Mouse (Mus musculus): Measurements from ENCODE around the gene Gnai2.
A peak's percentile ranks its signal among the peaks of the same experiment; 100 is the strongest.
"Not testable (repeated sequence)": the region's sequence is repeated elsewhere in the genome, so short reads cannot be mapped to it uniquely, and the experiment has no call there.

The Gnai2 gene

DNA sequence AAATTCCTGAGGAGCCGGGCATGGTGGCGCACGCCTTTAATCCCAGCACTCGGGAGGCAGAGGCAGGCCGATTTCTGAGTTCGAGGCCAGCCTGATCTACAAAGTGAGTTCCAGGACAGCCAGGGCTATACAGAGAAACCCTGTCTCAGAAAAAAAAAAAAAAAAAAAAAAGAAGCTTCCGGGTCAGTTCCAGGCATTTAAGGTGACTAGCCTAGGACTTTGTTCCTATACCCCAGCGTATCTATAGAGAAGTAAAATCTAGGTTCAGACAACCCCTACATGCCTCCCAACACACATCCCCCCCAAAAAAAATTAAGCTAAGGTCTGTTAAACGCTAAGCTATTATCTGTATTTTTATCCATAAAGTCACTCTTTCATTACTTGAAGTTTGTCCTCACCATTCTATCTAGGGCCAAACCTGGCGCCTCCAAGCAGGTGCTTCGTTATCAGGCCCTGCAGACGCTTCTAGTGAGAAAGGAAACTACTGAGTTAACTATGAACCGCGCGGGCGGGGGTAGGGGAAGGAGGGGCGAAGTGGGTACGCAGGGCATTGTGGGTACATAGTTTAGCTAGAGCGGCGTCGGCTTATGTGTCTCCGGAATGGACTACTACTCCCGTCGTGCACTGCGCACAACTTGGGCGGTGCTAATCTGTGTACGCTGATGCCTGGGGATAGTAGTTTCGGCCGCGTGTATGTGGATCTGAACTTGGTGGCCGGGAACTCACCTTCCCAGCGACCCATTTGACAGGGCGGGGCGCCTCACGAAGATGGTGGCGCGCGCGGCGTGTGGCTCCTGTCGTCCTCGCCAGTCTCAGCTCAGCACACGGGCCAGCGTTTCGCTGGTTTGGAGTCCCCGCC is 48.0 kb downstream of the Gnai2 start, which contains the start of gene Ifrd2:
Ifrd2 (plus strand) TSS at position 669 of the 859 bp plus-strand sequence.
- peak; percentile 95 for DNase-seq

DNA sequence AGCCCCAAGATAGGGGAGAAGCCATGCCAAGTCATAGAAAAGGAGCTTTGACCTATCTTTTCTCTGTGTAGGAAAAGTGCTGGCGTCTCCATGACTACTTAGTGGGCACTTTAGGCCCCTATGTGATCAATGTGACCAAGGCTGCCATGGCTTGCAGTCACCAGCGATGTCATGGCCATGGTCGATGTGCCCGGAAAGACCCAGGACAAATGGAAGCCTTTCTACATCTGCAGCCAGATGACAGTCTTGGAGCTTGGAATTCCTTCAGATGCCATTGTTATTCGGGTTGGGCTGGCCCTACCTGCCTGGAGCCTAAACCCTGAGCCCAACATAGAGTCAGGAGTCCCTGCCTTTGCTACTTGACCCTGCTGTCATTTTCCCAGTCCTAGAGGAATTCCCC is 48.7 kb downstream of the Gnai2 start:
- no peak for DNase-seq

DNA sequence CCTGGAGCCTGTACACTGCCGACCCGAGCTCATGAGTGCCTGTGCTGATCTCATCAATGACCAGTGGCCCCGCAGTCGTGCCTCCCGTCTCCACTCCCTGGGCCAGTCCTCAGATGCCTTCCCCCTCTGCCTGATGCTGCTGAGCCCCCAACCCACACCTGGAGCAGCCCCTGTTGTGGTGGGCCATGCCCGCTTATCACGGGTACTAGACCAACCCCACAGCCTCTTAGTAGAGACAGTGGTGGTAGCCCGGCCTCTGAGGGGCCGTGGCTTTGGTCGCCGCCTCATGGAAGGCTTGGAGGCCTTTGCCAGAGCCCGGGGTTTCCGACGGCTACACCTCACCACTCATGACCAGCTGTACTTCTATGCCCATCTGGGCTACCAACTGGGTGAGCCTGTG is 52.0 kb downstream of the Gnai2 start:
- no peak for DNase-seq

DNA sequence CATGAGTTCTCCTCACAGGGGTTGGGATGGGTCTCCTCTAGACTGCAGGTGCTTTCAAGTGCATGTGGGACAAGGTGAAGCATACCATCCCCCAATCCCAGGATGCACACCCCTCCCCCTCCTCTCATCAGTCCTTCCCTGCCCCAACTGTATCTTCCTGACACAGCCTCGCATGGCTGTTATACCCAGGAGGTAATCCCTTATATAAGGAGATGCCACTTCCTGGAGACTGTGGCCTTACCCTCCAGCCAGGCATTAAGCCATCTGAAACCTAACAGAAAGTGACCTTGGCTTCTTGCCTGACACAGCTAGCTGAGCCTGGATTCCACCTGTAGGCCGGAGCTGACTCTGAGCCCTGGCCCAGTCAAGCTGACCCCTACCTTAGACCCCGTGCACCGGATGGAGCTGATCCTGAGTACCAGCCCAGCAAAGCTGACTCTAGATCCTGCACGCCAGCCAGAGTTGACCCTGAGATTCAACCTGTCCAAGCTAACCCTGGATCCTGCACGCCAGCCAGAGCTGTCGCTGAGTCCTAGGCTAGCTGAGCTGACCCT is 52.6 kb downstream of the Gnai2 start:
- no peak for DNase-seq

DNA sequence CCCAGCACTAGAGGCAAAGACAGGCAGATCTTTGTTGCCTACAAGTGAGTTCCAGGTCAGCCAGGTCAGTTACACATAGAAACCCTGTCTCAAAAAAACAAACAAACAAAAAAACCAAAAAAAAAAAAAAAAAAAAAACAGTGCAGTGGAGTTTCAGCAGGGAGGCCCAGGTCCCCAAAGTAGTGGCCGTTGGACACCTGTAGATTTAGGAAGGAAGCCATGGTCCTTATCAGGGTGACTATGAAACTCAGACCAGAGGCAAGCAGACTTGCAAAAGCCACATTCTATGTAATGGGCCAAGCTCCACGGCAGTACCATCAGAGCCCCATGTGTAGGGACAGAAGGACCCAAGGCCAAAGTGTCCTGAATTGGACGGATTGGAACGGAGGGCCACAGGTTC is 53.6 kb downstream of the Gnai2 start:
- DNase-seq = no peak

DNA sequence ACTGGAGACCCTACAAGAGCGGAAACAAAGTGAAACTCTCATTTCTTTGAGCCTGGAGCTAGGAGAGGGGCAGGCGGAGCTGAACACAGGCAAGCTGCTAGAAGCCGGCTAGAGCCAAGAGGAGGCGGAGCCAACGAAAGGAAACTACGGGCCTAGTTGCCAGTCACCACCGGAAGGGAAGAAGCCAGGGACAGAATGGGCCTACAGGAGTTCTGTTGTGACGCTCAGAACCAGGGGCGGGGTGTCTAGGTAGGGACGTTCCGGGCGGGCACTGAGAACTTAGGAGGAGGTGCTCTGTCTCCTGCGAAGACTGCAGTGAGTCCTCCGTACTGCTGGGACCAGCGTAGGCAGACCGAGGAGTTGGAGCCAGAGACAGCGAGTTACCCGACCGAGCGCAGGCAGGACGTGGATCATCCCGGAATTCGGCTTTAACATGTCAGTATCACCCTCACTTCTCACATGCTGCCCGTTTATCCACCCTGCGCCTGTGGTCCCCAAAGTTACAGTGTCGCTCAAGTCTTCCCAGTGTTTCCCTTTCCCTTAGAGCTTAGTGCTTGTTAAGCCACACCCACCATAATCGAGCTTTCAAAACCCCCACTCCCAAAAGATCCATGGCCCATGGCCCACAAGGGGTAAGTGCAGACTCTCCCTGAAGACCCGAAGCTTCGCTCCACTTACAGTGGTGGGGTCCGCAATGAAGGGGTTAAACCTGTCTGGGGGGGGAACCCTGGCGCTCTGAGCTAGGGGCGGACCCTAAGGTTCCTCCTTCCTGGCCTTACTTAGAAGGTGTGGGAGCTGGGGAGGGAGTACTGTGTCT is 54.5 kb downstream of the Gnai2 start, which contains the start of gene Hyal3:
Hyal3 (plus strand) TSS at position 318 of the 817 bp plus-strand sequence.
- DNase-seq = peak; percentile 91

DNA sequence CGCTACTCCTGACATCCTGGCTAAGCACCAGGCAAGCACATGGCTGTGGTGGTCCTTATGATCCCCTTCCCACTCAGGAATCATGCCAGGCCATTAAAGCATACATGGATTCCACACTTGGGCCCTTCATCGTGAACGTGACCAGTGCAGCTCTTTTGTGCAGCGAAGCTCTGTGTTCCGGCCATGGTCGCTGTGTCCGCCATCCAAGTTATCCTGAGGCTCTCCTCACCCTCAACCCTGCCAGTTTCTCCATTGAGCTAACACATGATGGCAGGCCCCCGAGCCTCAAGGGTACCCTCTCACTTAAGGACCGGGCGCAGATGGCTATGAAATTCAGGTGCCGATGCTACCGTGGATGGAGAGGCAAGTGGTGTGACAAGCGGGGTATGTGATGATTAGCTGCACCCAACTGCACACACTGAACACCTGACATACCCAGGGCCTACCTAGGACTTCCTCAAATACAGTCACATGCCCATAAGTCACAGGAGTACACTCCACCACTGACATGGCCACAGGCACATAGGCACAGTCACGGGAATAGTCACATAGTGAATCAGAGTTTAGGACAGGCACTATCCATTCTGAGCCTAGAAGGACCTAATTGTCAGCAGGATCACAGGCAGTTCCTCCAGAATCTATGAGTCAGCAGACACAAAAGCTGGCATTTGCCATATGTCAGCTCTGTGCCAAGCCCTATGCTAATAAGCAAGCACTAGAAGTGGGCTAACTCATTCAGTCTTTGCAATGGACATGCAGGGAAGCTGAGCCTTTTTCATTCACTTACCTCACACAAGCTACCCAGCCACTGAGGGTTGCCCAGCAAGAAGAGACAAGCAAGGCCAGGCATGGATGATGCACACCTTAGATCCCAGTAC is 55.9 kb downstream of the Gnai2 start:
- no peak for DNase-seq

DNA sequence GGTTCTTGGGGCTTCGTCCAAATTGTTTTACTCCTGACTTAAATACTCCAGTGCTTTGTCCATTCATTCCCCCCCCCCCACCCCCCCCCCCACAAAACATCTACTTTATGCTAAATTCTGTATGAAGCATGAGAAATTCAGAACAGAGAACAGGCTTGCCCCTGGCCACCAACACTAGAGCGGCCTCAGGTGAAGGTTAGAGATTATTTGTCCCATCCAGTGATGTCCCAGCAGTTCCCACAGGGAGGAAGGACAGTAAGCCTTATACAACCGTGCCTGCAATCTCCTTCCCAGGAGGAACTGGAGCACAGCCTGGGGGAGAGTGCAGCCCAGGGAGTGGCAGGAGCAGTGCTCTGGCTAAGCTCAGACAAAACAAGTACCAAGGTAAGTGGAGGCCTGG is 56.6 kb downstream of the Gnai2 start, which contains the start of gene Naa80:
Naa80 (plus strand) TSS at position 301 of the 400 bp plus-strand sequence.
- DNase-seq = no peak

DNA sequence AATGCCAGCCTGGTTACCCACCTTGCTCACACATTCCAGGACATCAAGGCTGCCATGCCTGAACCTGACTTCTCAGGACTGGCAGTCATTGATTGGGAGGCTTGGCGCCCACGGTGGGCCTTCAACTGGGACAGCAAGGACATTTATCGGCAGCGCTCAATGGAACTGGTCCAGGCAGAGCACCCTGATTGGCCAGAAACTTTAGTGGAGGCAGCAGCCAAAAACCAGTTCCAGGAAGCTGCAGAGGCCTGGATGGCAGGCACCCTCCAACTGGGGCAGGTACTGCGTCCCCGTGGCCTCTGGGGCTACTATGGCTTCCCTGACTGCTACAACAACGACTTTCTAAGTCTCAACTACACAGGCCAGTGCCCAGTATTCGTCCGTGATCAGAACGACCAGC is 57.3 kb downstream of the Gnai2 start:
- no peak for DNase-seq

DNA sequence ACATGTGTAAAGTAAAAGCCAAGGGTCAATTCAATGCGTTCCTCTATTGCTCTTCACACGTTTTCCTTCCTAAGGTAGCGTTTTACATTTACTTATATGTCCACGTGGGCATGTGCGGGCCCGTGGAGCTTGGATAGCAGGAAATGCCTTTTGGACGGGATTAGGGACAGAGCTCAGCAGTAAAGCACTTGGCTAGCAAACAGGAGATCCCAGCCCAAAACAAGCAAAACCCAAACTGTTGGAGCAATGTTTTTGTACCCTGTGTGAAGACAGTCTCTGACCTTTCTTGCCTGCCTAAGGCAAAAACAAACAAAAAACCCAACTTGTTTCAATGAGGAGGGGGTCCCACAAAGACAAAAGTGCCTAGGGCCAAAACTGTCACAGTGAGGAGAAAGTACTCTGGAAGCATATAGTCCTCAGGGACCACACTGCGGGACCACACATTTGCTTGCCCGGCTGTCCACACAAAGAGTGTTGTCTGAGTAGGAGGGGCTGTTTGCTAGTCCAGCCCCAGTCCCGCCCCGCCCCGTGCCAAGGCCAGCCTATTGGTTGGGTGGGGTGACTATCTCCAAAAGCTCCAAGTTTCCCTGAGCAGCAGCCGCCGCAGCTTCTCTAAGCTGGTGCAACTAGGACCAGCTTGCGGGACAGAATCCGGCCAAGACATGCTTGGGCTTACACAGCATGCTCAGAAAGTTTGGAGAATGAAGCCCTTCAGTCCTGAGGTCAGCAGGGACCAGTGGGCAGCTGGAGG is 58.6 kb downstream of the Gnai2 start, which contains the start of gene Hyal1:
Hyal1 (plus strand) TSS at position 571 of the 751 bp plus-strand sequence.
- DNase-seq = peak; percentile 85

DNA sequence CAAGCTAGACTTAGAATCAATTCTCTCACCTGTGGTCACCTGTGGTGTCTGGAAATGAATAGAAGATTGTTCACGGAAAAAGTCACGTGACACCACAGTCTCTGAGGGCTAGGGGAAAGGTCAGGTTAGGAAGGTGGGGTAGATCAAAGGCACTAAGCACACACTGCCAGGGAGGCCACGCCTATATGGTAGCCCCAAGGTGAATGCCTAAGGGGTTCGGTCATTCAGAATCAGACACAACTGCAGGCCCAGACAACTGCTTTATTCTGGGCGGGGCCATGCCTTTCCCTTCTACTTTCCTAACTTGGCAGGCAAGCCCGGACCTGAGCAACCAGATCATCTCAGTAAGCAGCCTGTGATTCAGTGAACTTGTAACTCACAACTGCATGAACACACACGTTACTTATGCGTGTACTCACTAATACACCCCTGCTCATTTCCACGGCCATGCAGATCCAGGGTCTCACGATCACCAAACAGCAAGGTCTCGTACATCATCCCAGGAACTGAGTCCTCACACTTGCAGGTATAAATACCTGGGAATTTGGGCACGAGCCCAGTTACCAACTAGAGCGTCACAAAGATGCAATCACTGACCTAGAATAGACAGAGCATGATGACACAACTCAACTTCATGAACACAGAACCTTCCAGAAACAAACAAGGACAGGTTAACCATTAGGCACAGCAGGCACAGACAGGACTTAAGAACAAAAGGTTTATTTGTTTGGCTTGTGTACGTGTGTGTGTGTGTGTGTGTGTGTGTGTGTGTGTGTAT is 59.4 kb downstream of the Gnai2 start:
- no peak for DNase-seq

DNA sequence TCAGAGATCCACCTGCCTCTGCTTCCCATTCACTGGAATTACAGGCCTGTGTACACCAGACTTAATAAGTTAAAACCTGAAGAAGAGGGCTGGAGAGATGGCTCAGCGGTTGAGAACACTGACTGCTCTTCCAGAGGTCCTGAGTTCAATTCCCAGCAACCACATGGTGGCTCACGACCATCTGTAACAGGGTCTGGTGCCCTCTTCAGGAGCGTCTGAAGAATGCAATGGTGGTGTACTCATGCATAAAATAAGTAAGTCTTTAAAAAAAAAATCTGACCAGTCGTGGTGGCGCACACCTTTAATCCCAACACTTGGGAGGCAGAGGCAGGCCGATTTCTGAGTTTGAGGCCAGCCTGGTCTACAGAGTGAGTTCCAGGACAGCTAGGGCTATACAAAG is 61.4 kb downstream of the Gnai2 start:
- DNase-seq = not testable (repeated sequence)

DNA sequence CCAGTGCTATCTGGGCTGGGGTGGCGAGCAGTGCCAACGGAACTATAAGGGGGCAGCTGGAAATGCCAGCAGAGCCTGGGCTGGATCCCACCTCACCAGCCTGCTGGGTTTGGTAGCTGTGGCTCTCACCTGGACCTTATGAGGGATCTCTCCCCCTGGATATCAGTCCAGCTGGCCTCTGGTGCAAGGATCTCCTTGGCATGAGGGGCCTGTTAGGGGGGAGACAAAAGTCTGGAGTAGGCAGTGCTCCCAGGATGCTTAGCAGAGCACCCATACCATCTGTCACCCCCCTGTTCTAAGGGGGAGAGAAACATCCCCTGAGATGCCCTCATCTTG is 62.9 kb downstream of the Gnai2 start:
- DNase-seq = no peak

DNA sequence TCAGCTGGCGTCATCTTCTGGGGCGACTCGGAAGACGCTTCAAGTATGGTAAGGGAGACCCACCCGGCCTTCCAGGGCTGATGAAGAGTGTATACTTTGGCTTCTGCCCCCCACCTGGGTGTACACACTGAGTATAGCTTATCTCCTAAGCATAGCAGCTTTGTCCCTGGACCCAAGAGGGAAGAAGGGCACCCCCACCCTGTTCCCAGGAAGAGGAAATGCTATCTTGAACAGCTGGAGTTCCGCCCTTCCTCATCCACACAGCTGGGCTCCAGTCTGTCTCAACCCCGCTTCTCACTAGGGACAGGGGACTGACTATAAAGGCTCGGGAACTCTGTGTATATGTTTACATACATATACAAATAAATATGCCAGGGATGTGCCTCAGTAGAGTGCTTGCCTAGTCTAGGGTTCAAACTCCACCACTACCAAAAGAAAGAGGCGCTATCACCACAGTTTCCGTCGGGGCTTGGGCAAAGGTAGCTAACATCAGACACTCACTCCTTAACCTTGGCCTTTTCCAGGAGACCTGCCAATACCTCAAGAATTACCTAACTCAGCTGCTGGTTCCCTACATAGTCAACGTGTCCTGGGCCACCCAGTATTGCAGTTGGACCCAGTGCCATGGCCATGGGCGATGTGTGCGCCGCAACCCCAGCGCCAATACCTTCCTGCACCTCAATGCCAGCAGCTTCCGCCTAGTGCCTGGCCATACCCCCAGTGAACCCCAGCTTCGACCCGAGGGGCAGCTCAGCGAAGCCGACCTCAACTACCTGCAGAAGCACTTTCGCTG is 63.4 kb downstream of the Gnai2 start:
- no peak for DNase-seq

DNA sequence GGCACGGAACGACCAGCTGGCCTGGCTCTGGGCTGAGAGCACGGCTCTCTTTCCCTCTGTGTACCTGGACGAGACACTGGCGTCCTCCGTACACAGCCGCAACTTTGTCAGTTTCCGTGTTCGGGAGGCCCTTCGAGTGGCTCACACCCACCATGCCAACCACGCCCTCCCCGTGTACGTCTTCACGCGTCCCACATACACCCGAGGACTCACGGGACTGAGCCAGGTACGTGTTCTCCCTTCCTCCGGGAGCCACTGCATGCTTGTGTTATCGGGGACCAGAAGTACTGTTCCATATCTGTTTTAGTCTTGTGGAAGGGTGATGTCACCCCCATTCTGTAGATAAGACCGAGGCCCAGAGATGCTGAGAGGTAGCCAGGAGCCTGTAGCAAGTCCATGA is 64.3 kb downstream of the Gnai2 start:
- no peak for DNase-seq

DNA sequence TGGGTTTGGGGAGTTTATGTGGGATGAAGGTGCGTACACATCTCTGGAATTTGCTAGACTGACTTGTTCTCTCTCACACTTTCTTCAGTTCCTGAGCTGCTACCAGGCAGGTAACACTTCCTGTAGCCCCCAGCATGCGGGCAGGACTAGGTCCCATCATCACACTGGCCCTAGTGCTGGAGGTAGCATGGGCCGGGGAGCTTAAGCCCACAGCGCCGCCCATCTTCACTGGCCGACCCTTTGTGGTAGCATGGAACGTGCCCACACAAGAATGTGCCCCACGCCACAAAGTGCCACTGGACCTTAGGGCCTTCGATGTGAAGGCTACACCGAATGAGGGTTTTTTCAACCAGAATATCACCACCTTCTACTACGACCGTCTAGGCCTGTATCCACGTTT is 65.2 kb downstream of the Gnai2 start:
- no peak for DNase-seq

DNA sequence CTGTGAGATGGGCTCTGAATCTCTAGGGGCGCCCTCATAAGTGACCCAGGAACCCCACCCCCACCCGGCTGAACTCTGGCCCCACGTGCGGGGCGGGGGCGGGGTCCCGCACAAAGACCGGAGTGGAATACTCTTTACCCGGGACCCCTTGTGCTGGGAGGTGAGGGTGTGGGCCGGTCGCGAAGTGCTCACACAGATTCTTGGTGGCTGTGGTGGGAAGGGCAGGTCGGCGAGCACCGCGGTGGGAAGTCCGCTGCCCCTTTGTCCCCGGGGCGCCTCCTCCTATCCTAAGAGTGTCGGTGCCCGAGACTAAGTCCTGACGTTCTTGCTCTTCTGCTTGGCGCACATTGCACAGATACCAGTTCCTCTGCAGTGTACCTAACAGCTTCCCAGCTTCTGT is 65.9 kb downstream of the Gnai2 start:
- no peak for DNase-seq

DNA sequence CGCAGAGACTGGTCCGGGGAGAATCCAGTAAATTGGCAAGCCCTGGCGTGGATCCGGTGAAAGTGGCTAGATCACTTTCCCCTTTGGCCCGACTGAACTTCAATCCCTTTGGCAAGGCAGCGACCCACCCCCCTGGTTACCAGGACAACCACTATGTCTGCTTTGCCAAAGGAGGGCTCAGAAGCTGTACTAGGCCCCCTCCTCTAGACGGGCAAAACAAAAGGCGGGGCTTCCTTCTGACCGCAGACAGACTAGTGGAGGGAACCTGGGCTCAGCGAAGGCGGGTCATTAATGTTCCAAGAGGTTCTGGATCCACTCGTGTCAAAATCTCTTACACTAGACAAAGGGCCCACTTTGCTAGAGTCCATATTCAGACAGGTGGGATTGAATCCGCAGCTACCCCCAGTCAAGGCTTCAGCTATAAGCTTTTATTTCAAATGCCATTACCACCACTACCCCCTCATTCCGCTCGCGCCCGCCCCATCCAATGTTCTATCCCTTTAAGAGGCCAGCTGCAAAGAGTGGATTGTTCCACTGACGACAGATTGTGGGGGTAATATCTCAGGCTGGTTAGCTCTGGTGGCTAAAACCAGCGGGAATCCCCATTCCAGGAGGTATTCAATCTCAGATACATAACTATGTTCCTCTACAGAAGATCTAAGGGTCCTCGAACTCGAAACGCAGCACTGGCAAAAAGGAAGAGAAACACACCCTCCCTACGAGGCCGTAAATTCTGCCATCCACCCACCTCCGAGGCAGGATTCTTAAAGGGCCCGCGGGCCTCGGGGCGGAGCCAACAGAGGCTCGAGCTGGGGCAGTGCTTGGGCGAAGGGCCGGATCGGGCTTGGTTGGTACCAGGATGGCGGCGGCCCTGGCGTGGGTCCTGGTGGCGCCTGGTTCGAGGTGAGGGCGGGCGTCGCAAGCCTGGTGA is 66.6 kb downstream of the Gnai2 start:
- peak; percentile 84 for DNase-seq
